27 mouse cellular contexts compared by ENCODE assay signal in the genomic region with DNA sequence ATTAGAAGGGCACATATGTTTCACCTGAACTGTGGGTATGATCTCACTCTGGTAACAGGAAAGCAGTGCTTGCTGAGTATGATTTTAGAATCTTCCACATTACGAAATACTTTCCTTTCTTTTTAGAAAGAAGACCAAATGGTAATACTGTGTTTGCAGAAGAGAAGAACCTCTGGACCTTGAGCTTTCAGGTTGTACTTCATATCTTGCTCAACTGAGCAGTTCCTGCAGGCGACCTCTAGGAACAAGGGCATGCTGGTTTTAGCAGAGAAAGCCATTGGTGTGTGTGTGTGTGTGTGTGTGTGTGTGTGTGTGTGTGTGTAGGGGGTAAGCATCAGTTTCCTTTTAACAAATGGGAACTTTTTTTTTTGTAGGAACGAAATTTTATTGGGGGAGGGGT.
"Had no signal": no experiment of that assay in that cellular context is flagged by ENCODE, and none has a peak within 500 bp of the region (broad histone marks: within the 10 kb centered on the region; RNA-seq: fewer than 3 reads in every experiment).

No protein-coding gene starts in this region.

- H3K9ac ChIP-seq: embryonic facial prominence, embryonic 12.5 days; embryonic facial prominence, embryonic 13.5 days; embryonic facial prominence, embryonic 15.5 days; forebrain, embryonic 12.5 days; forebrain, embryonic 13.5 days; forebrain, embryonic 15.5 days; forebrain, postnatal 0 days had no signal

- DNase-seq: cerebellum, adult 18-20 months; cerebellum, adult 2 months; cerebellum, adult 8-10 months; cerebellum, adult 9-10 months; cerebellum, adult 9-11 months; cerebellum, postnatal 10 days; cerebellum, postnatal 14 days; cerebellum, postnatal 25 days; cerebellum, postnatal 36 days; embryo, embryonic 11 days; forebrain, postnatal 0 days; gastrocnemius, adult 2 months; gastrocnemius, postnatal 10 days; gastrocnemius, postnatal 14 days; gastrocnemius, postnatal 25 days; gastrocnemius, postnatal 36 days had no signal

- H3K4me2 ChIP-seq: embryonic facial prominence, embryonic 12.5 days; embryonic facial prominence, embryonic 13.5 days; embryonic facial prominence, embryonic 15.5 days; forebrain, embryonic 12.5 days; forebrain, embryonic 13.5 days; forebrain, embryonic 15.5 days had no signal

- ATAC-seq: forebrain, embryonic 13.5 days; forebrain, embryonic 14.5 days; forebrain, embryonic 15.5 days; forebrain, embryonic 16.5 days; forebrain, postnatal 0 days had no signal

- H3K4me3 ChIP-seq: embryonic facial prominence, embryonic 10.5 days; embryonic facial prominence, embryonic 12.5 days; embryonic facial prominence, embryonic 13.5 days; embryonic facial prominence, embryonic 15.5 days; erythroblast, embryonic 14.5 days; forebrain, embryonic 10.5 days; forebrain, embryonic 12.5 days; forebrain, embryonic 13.5 days; forebrain, embryonic 15.5 days; gastrocnemius, adult 2 months had no signal

- H3K27me3 ChIP-seq: embryonic facial prominence, embryonic 12.5 days; embryonic facial prominence, embryonic 13.5 days; embryonic facial prominence, embryonic 15.5 days; forebrain, embryonic 15.5 days had no signal

- H3K27ac ChIP-seq: embryonic facial prominence, embryonic 10.5 days; embryonic facial prominence, embryonic 12.5 days; embryonic facial prominence, embryonic 13.5 days; embryonic facial prominence, embryonic 15.5 days; forebrain, embryonic 10.5 days; forebrain, embryonic 12.5 days; forebrain, embryonic 13.5 days; forebrain, embryonic 15.5 days; gastrocnemius, adult 2 months had no signal

- H3K9me3 ChIP-seq: embryonic facial prominence, embryonic 10.5 days; embryonic facial prominence, embryonic 12.5 days; embryonic facial prominence, embryonic 13.5 days; embryonic facial prominence, embryonic 15.5 days; forebrain, embryonic 10.5 days; forebrain, embryonic 12.5 days; forebrain, embryonic 13.5 days; forebrain, embryonic 15.5 days had no signal

- H3K4me1 ChIP-seq: embryonic facial prominence, embryonic 10.5 days; embryonic facial prominence, embryonic 12.5 days; embryonic facial prominence, embryonic 13.5 days; embryonic facial prominence, embryonic 15.5 days; forebrain, embryonic 15.5 days had no signal

- H3K36me3 ChIP-seq: embryonic facial prominence, embryonic 10.5 days; embryonic facial prominence, embryonic 12.5 days; embryonic facial prominence, embryonic 13.5 days; embryonic facial prominence, embryonic 15.5 days; forebrain, embryonic 10.5 days; forebrain, embryonic 12.5 days; forebrain, embryonic 15.5 days had no signal
